Mouse (Mus musculus) liver, embryonic 14.5 days (tissue): ENCODE measurements around the gene Cog4. TPM values are rescaled to one million over a fixed set of nuclear protein-coding genes. Genes with fewer than 3 reads are reported as not detected.

ENCODE experiments used
- ATAC-seq: fragments of 200-750 bp; cut with Nextera tagmentation; 2 replicates; pipeline ENCODE4 v1.8.0; 2017; ENCODE audit warnings: moderate number of reproducible peaks, mild to moderate bottlenecking, moderate library complexity; ENCODE audit not compliant: insufficient read depth
- DNase-seq, 3 experiments: peaks; one replicate each; pipeline ENCODE4 v3.0.0-alpha.2; 2012 to 2013; ENCODE audit warnings: low read depth in 3 of 3, low spot score in 3 of 3
- H3K27ac ChIP-seq: fragments of 300-500 bp; sonication (generic); 2 replicates; pipeline ENCODE4 v1.5.1; 2014; ENCODE audit warnings: moderate library complexity, mild to moderate bottlenecking, control low read depth, inconsistent platforms
- H3K27me3 ChIP-seq: fragments of 300-500 bp; sonication (generic); 2 replicates; pipeline ENCODE4 v1.6.1; 2014; ENCODE audit warnings: mild to moderate bottlenecking, low read length, moderate library complexity; ENCODE audit not compliant: control insufficient read depth, insufficient read depth
- H3K36me3 ChIP-seq: fragments of 300-500 bp; sonication (generic); replicated peaks from 2 replicates; pipeline ENCODE4 v1.6.1; 2014; ENCODE audit warnings: low read depth; ENCODE audit not compliant: control insufficient read depth, insufficient read depth
- H3K4me1 ChIP-seq, 2 experiments: fragments of 200-500 bp in 1 of 2; fragments of 300-500 bp in 1 of 2; sonication (generic) in 1 of 2; replicated peaks; 2 replicates each; pipeline ENCODE4 v1.6.1; 2012 to 2014; ENCODE audit warnings: antibody characterized with exemption in 1 of 2, inconsistent platforms in 1 of 2, low read length in 1 of 2; ENCODE audit not compliant: control insufficient read depth in 2 of 2, insufficient read depth in 2 of 2
- H3K4me2 ChIP-seq: fragments of 300-500 bp; sonication (generic); 2 replicates; pipeline ENCODE4 v1.6.1; 2014; ENCODE audit warnings: low read depth, mild to moderate bottlenecking, control low read depth, moderate library complexity
- H3K4me3 ChIP-seq, 2 experiments: fragments of 200-500 bp in 1 of 2; fragments of 300-500 bp in 1 of 2; sonication (generic) in 1 of 2; 2 replicates each; pipeline ENCODE4 v1.5.1; 2012 to 2014; ENCODE audit warnings: low read depth in 2 of 2, low read length in 2 of 2, mild to moderate bottlenecking in 2 of 2, control low read depth in 1 of 2, inconsistent platforms in 1 of 2, moderate library complexity in 1 of 2; ENCODE audit not compliant: insufficient read depth in 1 of 2
- H3K9ac ChIP-seq: fragments of 300-500 bp; sonication (generic); replicated peaks from 2 replicates; pipeline ENCODE4 v1.6.1; 2014; ENCODE audit warnings: mild to moderate bottlenecking, control low read depth, moderate library complexity
- H3K9me3 ChIP-seq: fragments of 300-500 bp; sonication (generic); 2 replicates; pipeline ENCODE4 v1.6.1; 2016; ENCODE audit warnings: low read length, mixed read lengths; ENCODE audit not compliant: control insufficient read depth
- CTCF ChIP-seq: IDR thresholded peaks from 2 replicates; pipeline ENCODE4 v1.5.1; 2016; ENCODE audit warnings: antibody characterized with exemption, low read depth, control low read depth
- EP300 ChIP-seq: IDR thresholded peaks from 2 replicates; pipeline ENCODE4 v1.6.1; 2016; ENCODE audit warnings: antibody characterized with exemption, low read depth
- WGBS: fragments of 180-500 bp; shearing (Covaris S2); extraction: QIAGEN DNeasy Blood & Tissue Kit; methylation state at CpG from one replicate; pipeline ENCODE4 v1.1.7; 2014; ENCODE audit not compliant: insufficient replicate concordance; 5-methylcytosine and 5-hydroxymethylcytosine counted together
- polyA plus RNA-seq, 2 experiments: library from polyadenylated mRNA; depleted of rRNA in 1 of 2; stranded (reverse) in 1 of 2; unstranded in 1 of 2; fragments of >200 nt; fragmentation: Nextera tagmentation in 1 of 2; extraction: Ambion mirVana in 1 of 2; gene quantifications; 2 replicates each; pipeline versions ENCODE4 v1.2.1 to v1.2.3; 2012 to 2014

Cog4 gene
- polyA plus RNA-seq, 2 experiments, result 14.7 to 23.8 TPM

- no peak overlapping the region for H3K27ac ChIP-seq
- WGBS, result 73% methylated on average over 7 of the region's 9 CpGs
Observed at GRCm38 (mm10) chr8:110895254-110895653, 48.9 kb downstream of the Cog4 start.

GRCm38 (mm10) chr8:110895812-110896211 lies 49.4 kb downstream of the Cog4 start:
- TF ChIP-seq CTCF, result no peak
- TF ChIP-seq EP300, result no peak
- Histone ChIP-seq H3K9me3 (no peaks in the 10 kb centered on the region), H3K9ac (no peak overlapping the region), H3K4me2 (no peak overlapping the region), H3K27me3 (no peaks in the 10 kb centered on the region), H3K36me3 (no peaks in the 10 kb centered on the region), H3K4me1 (no peaks in the 10 kb centered on the region; a peak in 1 of 4 replicates), H3K27ac (no peak overlapping the region), H3K4me3 (no peak overlapping the region)
- ATAC-seq (no peak), DNase-seq (no peak)
- WGBS, result 84% methylated on average over 13 of the region's 13 CpGs

More at GRCm38 (mm10) chr8:110895254-110895653, 48.9 kb downstream of the Cog4 start:
- no peak for DNase-seq
- TF ChIP-seq EP300, result no peak
- no peak for TF ChIP-seq CTCF
- Histone ChIP-seq H3K4me3 (no peak overlapping the region), H3K4me1 (no peaks in the 10 kb centered on the region), H3K36me3 (no peaks in the 10 kb centered on the region), H3K9ac (no peak overlapping the region), H3K9me3 (no peaks in the 10 kb centered on the region), H3K27me3 (no peaks in the 10 kb centered on the region), H3K4me2 (no peak overlapping the region)
- no peak for ATAC-seq

GRCm38 (mm10) chr8:110897495-110897894 lies 51.1 kb downstream of the Cog4 start:
- DNase-seq, result no peak
- H3K4me1 ChIP-seq, result peaks cover 3 to 5% of the 10 kb centered on the region in 2 experiments; a peak in 3 of 4 replicates
- no peak overlapping the region for H3K9ac ChIP-seq
- H3K36me3 ChIP-seq, result no peaks in the 10 kb centered on the region
- no peak for ATAC-seq
- H3K4me3 ChIP-seq, result no peak overlapping the region
- no peak overlapping the region for H3K27ac ChIP-seq
- no peak for TF ChIP-seq CTCF
- H3K27me3 ChIP-seq, result no peaks in the 10 kb centered on the region
- H3K9me3 ChIP-seq, result no peaks in the 10 kb centered on the region
- no peak overlapping the region for H3K4me2 ChIP-seq
- 77% methylated on average over 6 of the region's 6 CpGs for WGBS

- H3K4me1 ChIP-seq, result peaks cover 6 to 9% of the 10 kb centered on the region in 2 experiments; a peak in 3 of 4 replicates
- no peak overlapping the region for H3K9ac ChIP-seq
- ATAC-seq, result no peak
- no peak overlapping the region for H3K4me3 ChIP-seq
- no peak for DNase-seq
- no peaks in the 10 kb centered on the region for H3K9me3 ChIP-seq
- no peaks in the 10 kb centered on the region for H3K36me3 ChIP-seq
- H3K27me3 ChIP-seq, result no peaks in the 10 kb centered on the region
- no peak overlapping the region for H3K4me2 ChIP-seq
- TF ChIP-seq EP300 (no peak), CTCF (no peak)
- no peak overlapping the region for H3K27ac ChIP-seq
- 54% methylated on average over 3 of the region's 3 CpGs for whole genome bisulfite sequencing
Observed at GRCm38 (mm10) chr8:110901056-110901455, 54.7 kb downstream of the Cog4 start.

GRCm38 (mm10) chr8:110901839-110902578 lies 55.6 kb downstream of the Cog4 start, which contains the start of gene Fuk:
Gene Fuk (minus strand): TSS chr8:110902488.
- peak; percentile 91 for ATAC-seq
- TF ChIP-seq EP300 (no peak), CTCF (no peak)
- whole genome bisulfite sequencing, result 3% methylated on average over 30 of the region's 30 CpGs
- Histone ChIP-seq H3K4me2 (peak within 1 kb of the TSS; percentile 86), H3K27me3 (no peaks in the 10 kb centered on the region), H3K9ac (peak within 1 kb of the TSS; percentile 63), H3K27ac (no peak within 1 kb of the TSS), H3K36me3 (no peaks in the 10 kb centered on the region), H3K4me1 (peaks cover 6 to 9% of the 10 kb centered on the region in 2 experiments; a peak in 3 of 4 replicates), H3K9me3 (no peaks in the 10 kb centered on the region), H3K4me3 (peak within 1 kb of the TSS; percentile 85 to 92)
- peak; percentile 56 to 64 (median 61) for DNase-seq
